Comparison of ENCODE assay signal across 8 mouse cellular contexts in genomic region chr5:142400981-142401640, GRCm38 (mm10). TPM values are rescaled to one million over a fixed set of nuclear protein-coding genes. Genes with fewer than 3 reads are reported as not detected.
DNase-seq lines count a peak whose midpoint lies in the region; ATAC-seq lines count a peak whose summit lies in the region.

TSS of gene Foxk1 (plus strand) at chr5:142401497.

- no peaks in the 10 kb centered on the region for H3K9me3 ChIP-seq in embryonic facial prominence, embryonic 12.5 days
- no peaks in the 10 kb centered on the region for H3K9me3 ChIP-seq in limb, embryonic 10.5 days (replicated peaks)
- H3K9me3 ChIP-seq in midbrain, embryonic 12.5 days = no peaks in the 10 kb centered on the region

- peak within 1 kb of the TSS; percentile 91 for H3K4me2 ChIP-seq in embryonic facial prominence, embryonic 12.5 days (replicated peaks)
- peak within 1 kb of the TSS; percentile 97 for H3K4me2 ChIP-seq in midbrain, embryonic 12.5 days (replicated peaks)

- H3K4me1 ChIP-seq in embryonic facial prominence, embryonic 12.5 days = peaks cover 41% of the 10 kb centered on the region
- H3K4me1 ChIP-seq in limb, embryonic 10.5 days = peaks cover 40% of the 10 kb centered on the region
- H3K4me1 ChIP-seq in midbrain, embryonic 12.5 days = peaks cover 52% of the 10 kb centered on the region

- under 1% methylated on average over 32 of the region's 60 CpGs for WGBS in embryonic facial prominence, embryonic 12.5 days
- 1% methylated on average over 60 of the region's 60 CpGs for WGBS in limb, embryonic 10.5 days
- WGBS in midbrain, embryonic 12.5 days = under 1% methylated on average over 40 of the region's 60 CpGs

- DNase-seq in 3T3-L1 (ENCODE audit: low read depth, low spot score) = peak; percentile 78
- DNase-seq in adrenal gland, postnatal 36 days = peak; percentile 92 to 96
- peak; percentile 94 to 96 for DNase-seq in heart, adult 18-20 months
- peak; percentile 95 for DNase-seq in kidney, adult 18-20 months
- peak; percentile 99 for DNase-seq in limb, embryonic 10.5 days (ENCODE audit: low spot score)
- peak; percentile 72 for DNase-seq in skeletal muscle tissue, adult 2 months (ENCODE audit: low read depth, low spot score)

- peak within 1 kb of the TSS; percentile 87 for H3K27ac ChIP-seq in embryonic facial prominence, embryonic 12.5 days
- H3K27ac ChIP-seq in limb, embryonic 10.5 days = peak within 1 kb of the TSS; percentile 94
- H3K27ac ChIP-seq in midbrain, embryonic 12.5 days (replicated peaks) = peak within 1 kb of the TSS; percentile 76

- H3K27me3 ChIP-seq in embryonic facial prominence, embryonic 12.5 days = no peaks in the 10 kb centered on the region
- no peaks in the 10 kb centered on the region for H3K27me3 ChIP-seq in limb, embryonic 10.5 days (ENCODE audit: low read depth, poor library complexity, severe bottlenecking)
- no peaks in the 10 kb centered on the region for H3K27me3 ChIP-seq in midbrain, embryonic 12.5 days

- H3K4me3 ChIP-seq in embryonic facial prominence, embryonic 12.5 days = peak within 1 kb of the TSS; percentile 91
- peak within 1 kb of the TSS; percentile 95 for H3K4me3 ChIP-seq in limb, embryonic 10.5 days
- H3K4me3 ChIP-seq in midbrain, embryonic 12.5 days = peak within 1 kb of the TSS; percentile 91

- H3K9ac ChIP-seq in embryonic facial prominence, embryonic 12.5 days = peak within 1 kb of the TSS; percentile 92
- H3K9ac ChIP-seq in midbrain, embryonic 12.5 days (replicated peaks) = peak within 1 kb of the TSS; percentile 93

- H3K36me3 ChIP-seq in embryonic facial prominence, embryonic 12.5 days = peaks cover 7% of the 10 kb centered on the region; the same call in 1 of the 2 replicates
- H3K36me3 ChIP-seq in limb, embryonic 10.5 days = peaks cover 17% of the 10 kb centered on the region
- 0 out of 2 replicates have a peak, but pooled peaks cover under 1% of the 10 kb centered on the region for H3K36me3 ChIP-seq in midbrain, embryonic 12.5 days

- peak; percentile 86 for ATAC-seq in embryonic facial prominence, embryonic 12.5 days (ENCODE audit: insufficient number of reproducible peaks, insufficient read depth, low FRiP score, low TSS enrichment)
- ATAC-seq in midbrain, embryonic 12.5 days (ENCODE audit: low FRiP score, low read depth) = peak; percentile 88

RNA-seq across cellular contexts. Expression of gene Foxk1, which starts in this region (rescaled TPM):
- total RNA-seq in adrenal gland, postnatal 36 days (2021) = 10 to 100 TPM; 21.3 to 22.3 TPM
- 7.0 and 8.4 TPM in 2 replicates for polyA plus RNA-seq in embryonic facial prominence, embryonic 12.5 days (2016; fragmentation: Nextera tagmentation; extraction: Ambion mirVana)
- 10 to 100 TPM; 15.7 to 15.9 TPM for total RNA-seq in heart, adult 18-20 months (2021)
- polyA plus RNA-seq in limb, embryonic 10.5 days (2016; fragmentation: Nextera tagmentation; extraction: Ambion mirVana) = 3.5 and 4.5 TPM in 2 replicates
- 7.6 and 9.6 TPM in 2 replicates for polyA plus RNA-seq in midbrain, embryonic 12.5 days (2016; fragmentation: Nextera tagmentation; extraction: Ambion mirVana)

Comparison
In these comparisons a context has a peak if more than half of its experiments do, and no peak if none do; other contexts are left out.
1. Peak in every context shown above with its lines: DNase-seq, ATAC-seq, H3K4me3 ChIP-seq and H3K27ac ChIP-seq.